Mouse (Mus musculus) cerebellum, adult 2 months (tissue): ENCODE data around the gene Rdh16f1. TPM values are rescaled to one million over a fixed set of nuclear protein-coding genes. Genes with fewer than 3 reads are reported as not detected.

ENCODE experiments used
- DNase-seq, 2 experiments: peaks; one replicate each; pipeline ENCODE4 v3.0.0; 2021
- H3K27ac ChIP-seq: fragments of 200-500 bp; 2 replicates; pipeline ENCODE4 v1.5.1; 2012; ENCODE audit warnings: low read length, control low read depth, inconsistent platforms; ENCODE audit not compliant: insufficient read depth
- H3K27me3 ChIP-seq: fragments of 200-500 bp; 2 replicates; pipeline ENCODE4 v1.6.1; 2012; ENCODE audit warnings: inconsistent platforms, mild to moderate bottlenecking, low read length, moderate library complexity; ENCODE audit not compliant: control insufficient read depth, insufficient read depth
- H3K4me1 ChIP-seq: fragments of 200-500 bp; 2 replicates; pipeline ENCODE4 v1.6.1; 2011; ENCODE audit warnings: low read length; ENCODE audit not compliant: control insufficient read depth, insufficient read depth
- H3K4me3 ChIP-seq: fragments of 200-500 bp; replicated peaks from 2 replicates; pipeline ENCODE3; 2011; ENCODE audit warnings: mild to moderate bottlenecking, low read depth, low read length, control low read depth; ENCODE audit not compliant: insufficient read depth
- CTCF ChIP-seq: fragments of 200-500 bp; IDR thresholded peaks from 2 replicates; pipeline ENCODE4 v1.5.1; 2011; ENCODE audit warnings: low read depth, mild to moderate bottlenecking, control low read depth, low read length, moderate library complexity, borderline replicate concordance; ENCODE audit not compliant: insufficient read depth
- POLR2A ChIP-seq: fragments of 200-500 bp; IDR thresholded peaks from 2 replicates; pipeline ENCODE4 v1.6.1; 2011; ENCODE audit warnings: low read length, control low read depth, borderline replicate concordance; ENCODE audit not compliant: insufficient read depth
- WGBS: fragments of 180-500 bp; shearing (Covaris S2); methylation state at CpG from one replicate; pipeline ENCODE4 v1.1.7; 2018; 5-methylcytosine and 5-hydroxymethylcytosine counted together
- polyA plus RNA-seq: library from polyadenylated mRNA; depleted of rRNA; stranded (reverse); fragments of >200 nt; gene quantifications from 2 replicates; pipeline ENCODE4 v1.2.3, GENCODE M21; 2012; rRNA removed

Rdh16f1 gene
- 0.05 and 0.92 TPM in 2 replicates for polyA plus RNA-seq

GRCm38 (mm10) chr10:127759181-127760110, at the start of gene Rdh16f1, which contains the start of gene Rdh1:
Gene Rdh16f1 (plus strand): TSS chr10:127759787.
Gene Rdh1 (plus strand): TSS chr10:127759721.
- no peak for DNase-seq
- TF ChIP-seq POLR2A (no peak), CTCF (no peak)
- WGBS = 76% methylated on average over 9 of the region's 9 CpGs

DNA sequence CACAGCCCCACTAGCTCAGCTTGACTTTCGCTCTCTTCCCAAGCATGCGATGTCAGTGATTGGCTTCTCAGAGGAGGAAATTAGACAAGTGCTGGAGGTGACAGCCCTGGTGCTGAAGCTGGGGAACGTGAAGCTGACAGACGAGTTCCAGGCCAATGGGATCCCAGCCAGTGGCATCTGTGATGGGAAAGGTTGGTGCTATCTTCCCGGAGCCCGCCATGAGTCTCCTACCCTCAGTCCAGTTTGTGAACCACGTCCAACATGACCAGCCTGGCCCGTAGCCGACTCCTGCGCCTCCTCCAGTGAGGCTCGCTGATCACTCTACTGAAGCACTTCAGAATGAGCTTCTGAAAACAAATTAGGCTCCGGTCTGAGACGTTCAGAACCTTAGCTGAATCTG, 49.3 kb upstream of the Rdh16f1 start:
- no peaks in the 10 kb centered on the region for H3K4me1 ChIP-seq
- no peak for TF ChIP-seq CTCF
- no peak for TF ChIP-seq POLR2A
- WGBS = 15% methylated on average over 13 of the region's 13 CpGs

More at GRCm38 (mm10) chr10:127759181-127760110, at the start of gene Rdh16f1, which contains the start of gene Rdh1:
- no peaks in the 10 kb centered on the region for H3K27me3 ChIP-seq
- peaks cover 5% of the 10 kb centered on the region for H3K4me1 ChIP-seq
- no peak within 1 kb of the TSS for H3K27ac ChIP-seq
- no peak within 1 kb of the TSS for H3K4me3 ChIP-seq

GRCm38 (mm10) chr10:127712736-127713135, 46.9 kb upstream of the Rdh16f1 start:
- WGBS = 62% methylated on average over 6 of the region's 6 CpGs
- no peaks in the 10 kb centered on the region for H3K27me3 ChIP-seq

More for the DNA sequence above, 49.3 kb upstream of the Rdh16f1 start:
- Histone ChIP-seq H3K4me3 (no peak overlapping the region), H3K27me3 (no peaks in the 10 kb centered on the region), H3K27ac (no peak overlapping the region)
- peak in 1 of 2 experiments; percentile 7 for DNase-seq

DNA sequence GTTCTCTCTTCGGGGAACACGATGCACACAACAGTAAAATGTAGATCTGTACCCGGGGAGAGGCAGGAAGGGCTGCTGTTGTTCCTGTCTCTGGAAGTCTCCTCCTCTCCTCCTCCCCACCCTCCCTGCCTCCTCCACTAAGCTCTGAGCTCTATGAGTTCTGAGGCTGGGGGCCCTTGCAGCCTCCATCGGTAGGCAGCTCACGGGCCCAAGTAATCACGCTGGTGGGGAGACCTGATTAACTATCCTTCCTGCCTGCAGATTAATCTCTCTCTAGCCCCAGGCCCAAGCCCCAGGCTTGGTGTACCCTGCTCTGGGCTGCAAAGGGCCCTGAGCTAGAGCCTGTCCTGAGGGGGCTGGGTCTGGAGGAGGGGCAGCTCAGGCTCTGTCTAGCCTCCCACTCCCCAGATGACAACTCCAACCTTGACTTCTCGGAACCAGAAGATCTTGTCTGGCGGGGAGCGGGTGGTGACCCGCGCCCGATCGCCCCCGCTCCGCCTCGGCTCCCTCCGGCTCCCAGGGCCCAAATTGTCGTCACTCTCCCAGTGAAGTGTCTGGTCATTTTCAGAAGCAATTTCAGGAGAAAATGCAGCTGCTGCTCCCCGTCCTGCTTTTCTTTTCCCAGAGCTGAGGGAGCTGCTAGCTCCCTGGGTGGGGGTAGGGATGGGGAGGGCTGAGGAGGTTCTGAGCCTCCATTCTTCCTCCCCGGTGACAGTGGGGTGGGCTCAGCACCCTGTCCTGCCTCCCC, 37.7 kb upstream of the Rdh16f1 start:
- WGBS = 52% methylated on average over 20 of the region's 20 CpGs
- TF ChIP-seq POLR2A (no peak), CTCF (no peak)
- H3K4me1 ChIP-seq = no peaks in the 10 kb centered on the region
- no peaks in the 10 kb centered on the region for H3K27me3 ChIP-seq
- H3K4me3 ChIP-seq = no peak overlapping the region
- no peak for DNase-seq
- no peak overlapping the region for H3K27ac ChIP-seq

More at GRCm38 (mm10) chr10:127712736-127713135, 46.9 kb upstream of the Rdh16f1 start:
- no peak for DNase-seq
- TF ChIP-seq CTCF (no peak), POLR2A (no peak)
- Histone ChIP-seq H3K4me1 (no peaks in the 10 kb centered on the region), H3K4me3 (no peak overlapping the region), H3K27ac (no peak overlapping the region)

DNA sequence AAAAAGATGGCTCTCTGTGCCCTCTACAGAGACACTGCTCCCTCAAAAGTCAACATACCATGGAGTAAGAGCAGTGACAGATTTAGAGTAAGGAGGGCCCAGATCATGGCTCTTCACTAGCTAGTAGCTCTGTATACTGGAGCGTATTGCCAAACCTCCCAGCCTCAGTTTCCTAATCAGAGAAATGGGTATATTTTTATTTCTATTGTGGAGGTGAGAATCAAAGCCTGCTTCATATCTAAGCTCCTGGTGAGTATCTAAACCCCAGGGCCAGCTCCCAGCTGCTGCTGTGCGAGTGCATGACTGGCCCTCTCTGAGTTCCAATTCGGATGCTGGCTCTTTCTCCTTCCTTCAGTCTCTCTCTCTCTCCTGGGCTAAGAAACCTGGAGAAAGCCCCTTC, 35.4 kb upstream of the Rdh16f1 start, which contains the start of gene Tac2:
Gene Tac2, plus strand, starts transcription at position 301 of the 400 bp plus-strand sequence.
- WGBS = 88% methylated on average over 3 of the region's 3 CpGs
- TF ChIP-seq POLR2A (no peak), CTCF (no peak)
- H3K4me3 ChIP-seq = no peak within 1 kb of the TSS

DNA sequence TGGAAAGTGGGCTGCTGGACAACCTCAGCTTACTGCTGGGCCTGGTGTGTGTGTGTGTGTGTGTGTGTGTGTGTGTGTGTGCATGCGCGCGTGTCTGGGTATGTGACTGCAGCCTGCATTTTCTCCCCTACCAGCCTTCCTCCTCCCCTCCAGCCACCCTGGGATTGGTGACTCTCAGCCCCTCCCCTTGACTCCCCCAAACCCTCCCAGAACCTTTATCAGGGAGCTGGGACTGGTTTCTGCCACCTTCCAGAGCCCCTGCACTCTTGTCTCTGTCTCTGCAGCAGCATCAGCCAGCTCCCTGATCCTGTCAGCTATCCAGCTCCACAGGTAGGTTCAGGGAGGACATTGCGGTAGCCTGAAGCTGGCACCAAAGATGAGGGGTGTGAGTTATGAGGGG, 34.5 kb upstream of the Rdh16f1 start:
- no peak for DNase-seq
- 79% methylated on average over 4 of the region's 4 CpGs for WGBS
- Histone ChIP-seq H3K27me3 (no peaks in the 10 kb centered on the region), H3K27ac (no peak overlapping the region), H3K4me1 (no peaks in the 10 kb centered on the region; the same call in 1 of the 2 replicates), H3K4me3 (no peak overlapping the region)
- TF ChIP-seq POLR2A (no peak), CTCF (no peak)

More for the DNA sequence above, 35.4 kb upstream of the Rdh16f1 start, which contains the start of gene Tac2:
- Histone ChIP-seq H3K27me3 (no peaks in the 10 kb centered on the region), H3K27ac (no peak within 1 kb of the TSS), H3K4me1 (no peaks in the 10 kb centered on the region; the same call in 1 of the 2 replicates)
- DNase-seq = no peak

- TF ChIP-seq CTCF (no peak), POLR2A (no peak)
- Histone ChIP-seq H3K27me3 (no peaks in the 10 kb centered on the region), H3K4me1 (no peaks in the 10 kb centered on the region; the same call in 1 of the 2 replicates), H3K4me3 (no peak overlapping the region), H3K27ac (no peak overlapping the region)
- DNase-seq = no peak
- 12% methylated on average over 8 of the region's 8 CpGs for WGBS
Observed at GRCm38 (mm10) chr10:127728437-127728836, 31.1 kb upstream of the Rdh16f1 start.
